Mouse (Mus musculus): ENCODE results near the gene Atg13.
A peak's percentile ranks its signal among the peaks of the same experiment; 100 is the strongest.

Atg13 gene

GRCm38 (mm10) chr2:91695436-91696224 lies 14.7 kb downstream of the Atg13 start:
- no peak for DNase-seq (ENCODE audit: low read depth)

GRCm38 (mm10) chr2:91689452-91689851 lies 20.9 kb downstream of the Atg13 start:
- no peak for DNase-seq (ENCODE audit: low read depth)

GRCm38 (mm10) chr2:91683919-91684318 lies 26.5 kb downstream of the Atg13 start:
- no peak for DNase-seq (ENCODE audit: low read depth)

DNA sequence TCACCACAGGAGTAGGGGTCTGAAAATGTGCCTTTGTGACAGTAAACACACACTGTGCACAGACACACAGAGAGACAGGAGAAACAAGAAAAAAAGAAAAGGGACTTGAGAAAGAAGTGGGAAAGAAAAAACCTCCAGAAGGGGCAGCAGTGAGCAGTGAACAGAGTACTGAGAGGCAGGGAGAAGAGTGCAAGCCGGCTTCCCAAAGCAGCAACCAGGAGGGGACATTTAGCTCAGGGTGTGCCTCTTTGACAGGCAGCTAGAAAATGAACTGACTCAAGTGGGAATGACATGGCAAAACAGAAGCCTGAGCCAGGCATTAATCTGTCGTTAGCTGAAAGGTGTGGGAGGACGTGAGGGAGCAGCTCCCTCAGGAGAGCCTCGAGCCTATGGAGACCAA lies 27.5 kb downstream of the Atg13 start:
- peak; percentile 54 for DNase-seq (ENCODE audit: low read depth)

DNA sequence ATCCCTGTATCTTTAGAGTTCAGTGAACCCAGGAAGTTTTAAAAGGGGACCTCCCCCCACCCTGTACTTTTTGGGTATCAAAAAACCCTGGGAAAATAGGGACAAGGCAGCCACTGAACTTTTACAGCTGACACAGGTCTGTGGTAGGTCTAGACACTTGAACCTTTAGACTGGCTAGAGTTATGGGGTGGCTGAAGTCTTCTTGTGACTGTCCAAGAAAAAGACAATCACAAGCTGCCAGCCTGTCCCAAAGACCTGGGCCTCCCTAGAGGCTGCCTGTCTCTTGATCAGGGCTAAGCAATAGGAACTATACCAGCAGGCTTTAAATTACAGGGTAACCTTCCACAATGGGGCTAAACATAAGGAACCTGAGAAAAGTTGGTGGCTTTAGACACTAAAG lies 33.4 kb downstream of the Atg13 start:
- DNase-seq (ENCODE audit: low read depth), result no peak

- DNase-seq (ENCODE audit: low read depth), result no peak
Measured at GRCm38 (mm10) chr2:91676420-91676819, 34.0 kb downstream of the Atg13 start.

DNA sequence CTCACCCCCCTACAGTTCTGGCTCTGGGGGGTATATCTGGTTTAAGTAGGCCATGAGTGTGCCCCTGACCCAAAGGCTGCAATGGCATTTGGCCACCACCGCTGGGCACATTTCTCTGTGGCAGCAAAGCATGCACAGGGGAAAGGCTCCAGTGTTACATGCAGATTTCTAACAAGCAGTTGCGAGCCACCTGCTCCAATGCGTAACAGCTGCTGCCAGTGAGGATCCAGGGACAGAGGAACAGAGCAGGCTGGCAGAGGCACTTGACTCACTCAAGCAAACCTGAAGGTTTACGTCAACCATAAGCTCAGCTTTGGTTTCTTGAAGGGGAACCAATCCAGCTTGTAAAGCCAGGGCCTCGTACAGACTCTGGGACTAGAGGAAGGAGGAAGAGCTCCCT lies 35.5 kb downstream of the Atg13 start:
- no peak for DNase-seq (ENCODE audit: low read depth)

- DNase-seq (ENCODE audit: low read depth), result no peak
Measured at GRCm38 (mm10) chr2:91673587-91673986, 36.8 kb downstream of the Atg13 start.

DNA sequence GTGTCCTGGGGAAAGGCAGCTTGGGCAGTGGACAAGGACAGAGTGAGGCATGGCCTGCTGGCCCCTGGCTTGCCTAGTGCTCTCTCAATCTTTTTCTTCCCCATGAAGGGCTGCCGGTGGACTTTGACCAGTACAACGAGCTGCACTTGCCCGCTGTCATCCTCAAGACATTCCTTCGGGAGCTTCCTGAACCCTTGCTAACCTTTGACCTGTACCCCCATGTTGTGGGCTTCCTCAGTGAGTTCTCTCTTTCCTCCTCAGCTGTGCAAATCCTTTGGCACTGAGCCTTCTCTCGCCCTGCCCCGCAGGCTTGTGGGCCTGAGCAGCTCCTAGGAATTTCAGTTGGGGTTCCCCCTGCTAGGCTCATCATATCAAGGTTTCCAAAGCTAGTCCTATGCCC lies 40.3 kb downstream of the Atg13 start:
- no peak for DNase-seq (ENCODE audit: low read depth)

DNA sequence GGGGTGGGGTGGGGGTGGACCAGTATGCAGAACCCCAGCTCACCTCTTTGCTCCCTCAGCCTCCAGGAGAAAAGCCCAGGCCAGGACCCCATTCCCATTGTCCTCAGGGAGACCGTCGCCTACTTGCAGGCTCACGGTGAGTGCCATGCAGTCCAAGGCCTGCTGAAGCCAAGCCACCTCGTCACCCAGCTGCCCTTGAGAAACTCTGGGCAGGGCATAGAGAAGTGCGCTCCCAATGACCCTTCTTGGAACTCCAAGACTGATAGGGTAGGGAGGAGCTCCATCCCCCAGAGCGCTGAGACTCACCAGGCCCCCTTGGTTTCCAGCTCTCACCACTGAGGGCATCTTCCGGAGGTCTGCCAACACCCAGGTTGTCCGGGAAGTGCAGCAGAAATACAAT lies 41.0 kb downstream of the Atg13 start:
- no peak for DNase-seq (ENCODE audit: low read depth)

GRCm38 (mm10) chr2:91667747-91668146 lies 42.6 kb downstream of the Atg13 start:
- no peak for DNase-seq (ENCODE audit: low read depth)

DNA sequence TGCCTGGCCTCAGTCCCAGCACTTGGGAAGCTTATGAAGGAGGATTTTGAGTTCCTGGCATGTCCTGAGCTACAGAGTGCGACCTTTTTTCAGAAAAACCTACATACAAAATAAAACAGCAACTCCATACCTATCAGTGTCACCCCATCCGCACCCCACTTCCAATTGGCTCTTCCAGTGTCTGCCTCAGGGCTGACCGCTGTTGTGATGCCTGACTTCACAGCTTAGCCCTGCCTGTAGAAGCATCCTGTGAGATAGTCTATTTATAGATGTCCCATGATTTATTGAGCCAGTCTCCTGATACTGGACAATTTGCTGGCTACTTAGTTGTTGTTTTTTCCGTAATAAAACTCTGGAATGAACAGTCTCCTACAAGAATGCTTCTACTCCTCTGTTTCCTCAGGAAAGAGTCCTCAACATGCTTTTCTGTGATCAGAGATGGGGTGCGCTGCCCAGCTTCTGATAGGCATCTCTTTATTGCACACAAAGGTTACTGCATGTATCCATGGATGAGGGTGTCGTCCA lies 43.9 kb downstream of the Atg13 start:
- DNase-seq (ENCODE audit: low read depth), result no peak

GRCm38 (mm10) chr2:91664780-91665179 lies 45.6 kb downstream of the Atg13 start:
- DNase-seq (ENCODE audit: low read depth), result no peak

GRCm38 (mm10) chr2:91660981-91661380 lies 49.4 kb downstream of the Atg13 start:
- no peak for DNase-seq (ENCODE audit: low read depth)

- DNase-seq (ENCODE audit: low read depth), result no peak
Measured at GRCm38 (mm10) chr2:91659657-91660056, 50.7 kb downstream of the Atg13 start.

GRCm38 (mm10) chr2:91656774-91657173 lies 53.6 kb downstream of the Atg13 start:
- no peak for DNase-seq (ENCODE audit: low read depth)

DNA sequence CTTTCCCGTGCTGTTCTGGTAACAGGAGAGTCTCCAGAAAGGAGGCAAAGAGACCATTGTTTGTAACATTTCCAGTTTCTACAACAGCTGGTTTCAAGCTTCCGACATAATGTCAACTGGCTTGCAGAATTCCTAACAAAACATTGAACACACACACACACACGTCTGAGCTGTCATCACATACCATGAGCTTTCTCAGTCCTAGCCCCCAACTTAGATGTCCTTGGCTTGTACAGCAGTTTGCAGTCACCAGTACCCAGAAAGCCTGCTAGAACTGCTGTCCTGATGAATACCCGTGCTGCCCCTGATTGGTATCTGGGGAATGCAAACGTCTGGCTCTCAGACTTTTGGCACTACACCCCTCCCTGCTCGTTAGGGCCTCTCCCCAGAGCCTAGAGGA lies 54.5 kb downstream of the Atg13 start:
- DNase-seq (ENCODE audit: low read depth), result no peak

DNA sequence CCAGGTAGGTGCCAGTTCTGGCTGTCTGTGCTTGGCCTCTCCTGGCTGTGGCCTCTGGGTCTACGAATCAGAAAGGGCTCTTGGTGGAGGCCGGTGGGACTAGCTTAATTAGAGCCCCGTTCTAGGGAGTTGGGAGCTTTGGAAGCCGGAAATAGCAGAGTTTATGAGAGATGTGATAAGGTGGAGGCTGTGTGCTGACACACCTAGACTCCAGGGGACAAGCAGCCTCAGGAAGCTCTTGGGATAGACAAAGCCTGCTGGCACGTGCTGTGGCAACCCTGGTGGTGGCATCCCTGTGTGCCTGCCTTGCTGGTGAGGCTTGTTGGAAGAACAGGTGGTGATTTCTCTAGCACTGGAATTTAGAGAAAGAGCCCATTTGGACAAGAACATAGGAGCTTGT lies 55.0 kb downstream of the Atg13 start:
- no peak for DNase-seq (ENCODE audit: low read depth)

- DNase-seq (ENCODE audit: low read depth), result no peak
Measured at GRCm38 (mm10) chr2:91652863-91653262, 57.5 kb downstream of the Atg13 start.

DNA sequence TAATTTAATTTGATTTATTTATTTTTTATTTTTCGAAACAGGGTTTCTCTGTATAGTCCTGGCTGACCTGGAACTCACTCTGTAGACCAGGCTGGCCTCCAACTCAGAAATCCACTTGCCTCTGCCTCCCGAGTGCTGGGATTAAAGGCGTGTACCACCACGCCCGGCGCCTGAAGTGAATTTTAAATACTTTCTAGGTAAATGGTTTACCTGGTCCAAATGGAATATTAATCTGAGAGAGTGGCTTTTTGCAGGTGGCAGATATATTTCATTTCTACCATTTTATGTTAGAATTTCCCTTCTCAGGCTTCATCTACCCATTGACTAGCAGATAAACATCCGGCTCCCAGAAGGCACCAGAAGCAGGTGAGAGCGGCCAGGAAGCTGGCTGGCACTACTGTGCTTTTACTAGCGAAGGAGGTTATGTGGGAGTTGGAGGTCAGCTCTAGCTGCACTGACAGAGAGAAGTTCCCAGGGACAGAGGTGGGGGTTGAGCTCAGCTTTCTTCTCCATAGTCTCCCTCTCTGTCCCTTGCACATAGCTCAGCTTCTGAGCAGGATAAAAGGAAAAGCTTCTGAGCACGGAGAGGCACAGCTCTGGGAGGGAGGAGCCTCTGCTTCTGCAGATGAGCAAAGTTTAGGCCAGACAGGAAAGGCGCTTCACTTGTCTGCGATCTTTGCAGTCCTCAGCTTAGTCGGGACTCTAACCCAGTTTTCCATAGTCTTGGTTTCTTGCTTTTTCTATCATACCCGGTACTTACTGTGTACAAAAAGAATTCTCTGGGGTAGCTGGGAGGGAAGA lies 58.7 kb downstream of the Atg13 start:
- DNase-seq (ENCODE audit: low read depth), result peak; percentile 60

GRCm38 (mm10) chr2:91650360-91650995 lies 59.9 kb downstream of the Atg13 start:
- DNase-seq (ENCODE audit: low read depth), result no peak

GRCm38 (mm10) chr2:91649553-91650359 lies 60.6 kb downstream of the Atg13 start, which contains the start of the genes Zfp408 and Arhgap1:
Gene Zfp408 (minus strand): TSS chr2:91649791.
Gene Arhgap1 (plus strand): TSS chr2:91649860.
- DNase-seq (ENCODE audit: low read depth), result peak; percentile 98

All from naive thymus-derived CD4-positive, alpha-beta T cell, adult 2 months (primary cell).